Mouse (Mus musculus) hindbrain, postnatal 0 days (tissue): Measurements from ENCODE around the gene Sbno2. TPM values are rescaled to one million over a fixed set of nuclear protein-coding genes. Genes with fewer than 3 reads are reported as not detected.
A peak's percentile ranks its signal among the peaks of the same experiment; 100 is the strongest.

Source experiments
- ATAC-seq: fragments of 200-750 bp; cut with Nextera tagmentation; 2 replicates; pipeline ENCODE4 v1.8.0; 2017; ENCODE audit warnings: mild to moderate bottlenecking, moderate TSS enrichment, moderate library complexity
- DNase-seq: peaks from one replicate; pipeline ENCODE4 v3.0.0-alpha.2; 2015; ENCODE audit warnings: low spot score
- H3K27ac ChIP-seq: fragments of 300-500 bp; sonication (generic); 2 replicates; pipeline ENCODE4 v1.5.1; 2014; ENCODE audit warnings: mild to moderate bottlenecking
- H3K27me3 ChIP-seq: fragments of 300-500 bp; sonication (generic); 2 replicates; pipeline ENCODE4 v1.6.1; 2014; ENCODE audit warnings: low read length, mixed read lengths; ENCODE audit not compliant: insufficient read depth
- H3K36me3 ChIP-seq: fragments of 300-500 bp; sonication (generic); 2 replicates; pipeline ENCODE4 v1.6.1; 2014; ENCODE audit warnings: low read length, mixed read lengths; ENCODE audit not compliant: insufficient read depth
- H3K4me1 ChIP-seq: fragments of 300-500 bp; sonication (generic); 2 replicates; pipeline ENCODE4 v1.6.1; 2014; ENCODE audit warnings: antibody characterized with exemption, low read length, mixed read lengths; ENCODE audit not compliant: insufficient read depth
- H3K4me2 ChIP-seq: fragments of 300-500 bp; sonication (generic); 2 replicates; pipeline ENCODE4 v1.6.1; 2014; ENCODE audit warnings: low read depth, mild to moderate bottlenecking, low read length, moderate library complexity, mixed read lengths
- H3K4me3 ChIP-seq: fragments of 300-500 bp; sonication (generic); 2 replicates; pipeline ENCODE4 v1.5.1; 2014; ENCODE audit warnings: low read length
- H3K9ac ChIP-seq: fragments of 300-500 bp; sonication (generic); replicated peaks from 2 replicates; pipeline ENCODE4 v1.6.1; 2014; ENCODE audit warnings: mild to moderate bottlenecking, low read length, moderate library complexity, mixed read lengths
- H3K9me3 ChIP-seq: fragments of 300-500 bp; sonication (generic); 2 replicates; pipeline ENCODE4 v1.6.1; 2016; ENCODE audit warnings: low read length, mixed read lengths
- CTCF ChIP-seq: IDR thresholded peaks from 2 replicates; pipeline ENCODE4 v1.5.1; 2016; ENCODE audit warnings: antibody characterized with exemption, control low read depth, low read depth
- WGBS: fragments of 180-500 bp; shearing (Covaris S2); extraction: QIAGEN DNeasy Blood & Tissue Kit; methylation state at CpG from one replicate; pipeline ENCODE4 v1.1.7; 2014; 5-methylcytosine and 5-hydroxymethylcytosine counted together
- polyA plus RNA-seq: library from polyadenylated mRNA; unstranded; fragments of >200 nt; fragmentation: Nextera tagmentation; extraction: Ambion mirVana; gene quantifications from 2 replicates; pipeline ENCODE4 v1.2.1, GENCODE M21; 2015
- total RNA-seq: library from RNA; depleted of rRNA; stranded (reverse); fragments of >200 nt; gene quantifications from 2 replicates; pipeline ENCODE4 v1.2.3, GENCODE M21; 2014

Sbno2 gene
- total and polyA plus RNA-seq, 2 experiments from 2014 or later, result 6.9 to 23.7 TPM

DNA sequence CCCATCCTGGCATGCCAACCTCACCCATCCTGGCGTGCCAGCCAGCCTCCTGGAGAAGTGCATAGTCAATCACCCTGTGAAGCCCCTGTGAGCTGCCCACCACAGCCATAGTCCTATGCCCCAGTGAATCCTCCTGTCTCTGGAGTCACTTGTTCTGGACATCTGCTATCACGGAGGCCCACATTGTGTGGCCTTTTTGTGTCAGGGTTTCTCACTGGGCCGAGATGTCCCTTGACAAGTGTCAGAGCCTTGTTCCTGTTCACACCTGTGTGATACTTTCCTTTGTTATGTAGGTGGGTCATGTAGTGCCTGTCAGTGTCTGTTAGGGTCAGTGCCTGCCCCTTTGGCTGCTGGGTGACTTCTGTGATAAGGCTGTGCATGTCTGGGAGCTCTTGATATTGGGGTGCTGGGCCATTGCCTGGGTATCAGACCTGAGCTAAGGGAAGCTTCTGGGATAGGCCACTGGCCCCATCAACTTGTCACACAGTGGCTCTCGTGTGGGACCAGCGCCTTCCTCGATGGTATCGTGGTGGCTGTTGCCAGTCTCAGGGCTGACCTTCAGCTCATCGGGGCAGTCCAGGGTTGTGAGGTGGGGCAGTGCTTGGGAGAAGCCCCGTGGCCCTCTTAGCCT is 18.7 kb upstream of the Sbno2 start:
- DNase-seq (no peak), ATAC-seq (no peak)
- no peak overlapping the region for H3K27ac ChIP-seq
- no peaks in the 10 kb centered on the region for H3K9me3 ChIP-seq
- 89% methylated on average over 9 of the region's 9 CpGs for WGBS
- H3K36me3 ChIP-seq, result peaks cover 26% of the 10 kb centered on the region
- no peak overlapping the region for H3K4me2 ChIP-seq
- no peak overlapping the region for H3K4me3 ChIP-seq
- H3K4me1 ChIP-seq, result no peaks in the 10 kb centered on the region
- no peaks in the 10 kb centered on the region for H3K27me3 ChIP-seq
- H3K9ac ChIP-seq, result 0 out of 2 replicates have a peak overlapping the region, but pooled peaks have one; percentile 2
- TF ChIP-seq CTCF, result no peak

- no peaks in the 10 kb centered on the region for H3K27me3 ChIP-seq
- DNase-seq (no peak), ATAC-seq (no peak)
- peaks cover 21% of the 10 kb centered on the region for H3K4me1 ChIP-seq
- no peak overlapping the region for H3K4me2 ChIP-seq
- no peak overlapping the region for H3K9ac ChIP-seq
- peaks cover 6% of the 10 kb centered on the region for H3K36me3 ChIP-seq
- H3K9me3 ChIP-seq, result no peaks in the 10 kb centered on the region
- no peak for TF ChIP-seq CTCF
- H3K4me3 ChIP-seq, result no peak overlapping the region
- no peak overlapping the region for H3K27ac ChIP-seq
- 87% methylated on average over 2 of the region's 2 CpGs for WGBS
These were observed 16.3 kb upstream of the Sbno2 start for GRCm38 (mm10) chr10:80121639-80122038.

DNA sequence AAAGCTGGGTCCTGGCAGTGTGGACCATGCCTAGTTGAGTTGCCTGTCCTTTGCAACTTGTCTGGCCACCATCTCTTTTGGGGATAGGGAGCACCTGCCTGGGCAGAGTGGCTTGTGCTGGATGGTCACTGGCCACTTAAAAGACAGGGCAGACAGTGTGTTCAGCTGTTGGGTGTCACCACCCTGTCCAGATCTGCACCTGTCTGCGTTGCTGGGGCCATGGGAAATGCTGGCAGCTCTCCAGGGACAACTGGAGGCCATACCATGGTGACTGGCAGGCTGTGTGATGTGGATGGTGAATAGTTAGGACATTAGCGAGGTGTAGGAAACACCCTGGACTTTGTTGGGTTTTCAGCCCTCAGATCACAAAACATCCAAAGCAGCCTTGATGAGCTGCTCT is 14.8 kb upstream of the Sbno2 start:
- 59% methylated on average over 2 of the region's 2 CpGs for WGBS
- 0 out of 2 replicates have a peak overlapping the region, but pooled peaks have one; percentile 1 for H3K9ac ChIP-seq
- DNase-seq, result no peak

DNA sequence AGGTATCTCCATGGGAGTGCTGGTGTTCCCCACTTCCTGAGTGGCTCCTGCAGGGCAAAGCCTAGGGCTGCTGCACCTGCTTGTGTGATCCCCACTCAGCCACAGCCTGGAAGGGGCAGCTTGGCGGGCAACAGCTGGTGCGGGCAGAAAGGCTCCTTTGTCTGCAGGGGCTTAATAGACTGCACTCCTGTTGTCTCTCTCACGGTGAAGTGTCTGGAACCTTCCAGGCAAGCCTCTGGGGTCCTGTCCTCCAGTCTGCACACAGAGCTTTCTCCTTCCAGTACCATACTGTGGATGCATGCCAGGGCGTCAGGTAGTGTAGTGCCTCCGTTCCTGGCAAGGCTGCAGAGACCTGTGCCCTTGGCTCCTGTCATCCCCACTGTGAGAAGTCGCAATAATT is 13.2 kb upstream of the Sbno2 start:
- Histone ChIP-seq H3K4me1 (peaks cover 21% of the 10 kb centered on the region), H3K27ac (no peak overlapping the region), H3K4me3 (peak overlapping the region; percentile 63; the same call in 1 of the 2 replicates), H3K9me3 (no peaks in the 10 kb centered on the region), H3K4me2 (peak overlapping the region; percentile 90), H3K27me3 (no peaks in the 10 kb centered on the region), H3K9ac (peak overlapping the region; percentile 85; the same call in 1 of the 2 replicates), H3K36me3 (peaks cover 3% of the 10 kb centered on the region)
- TF ChIP-seq CTCF, result no peak
- DNase-seq, result peak; percentile 41
- WGBS, result 40% methylated on average over 6 of the region's 6 CpGs
- ATAC-seq, result no peak

More for the DNA sequence above, 14.8 kb upstream of the Sbno2 start:
- H3K4me1 ChIP-seq, result peaks cover 21% of the 10 kb centered on the region
- peaks cover 3% of the 10 kb centered on the region for H3K36me3 ChIP-seq
- TF ChIP-seq CTCF, result no peak
- no peak overlapping the region for H3K4me2 ChIP-seq
- ATAC-seq, result no peak
- H3K27ac ChIP-seq, result no peak overlapping the region
- no peak overlapping the region for H3K4me3 ChIP-seq
- H3K27me3 ChIP-seq, result no peaks in the 10 kb centered on the region
- H3K9me3 ChIP-seq, result no peaks in the 10 kb centered on the region

DNA sequence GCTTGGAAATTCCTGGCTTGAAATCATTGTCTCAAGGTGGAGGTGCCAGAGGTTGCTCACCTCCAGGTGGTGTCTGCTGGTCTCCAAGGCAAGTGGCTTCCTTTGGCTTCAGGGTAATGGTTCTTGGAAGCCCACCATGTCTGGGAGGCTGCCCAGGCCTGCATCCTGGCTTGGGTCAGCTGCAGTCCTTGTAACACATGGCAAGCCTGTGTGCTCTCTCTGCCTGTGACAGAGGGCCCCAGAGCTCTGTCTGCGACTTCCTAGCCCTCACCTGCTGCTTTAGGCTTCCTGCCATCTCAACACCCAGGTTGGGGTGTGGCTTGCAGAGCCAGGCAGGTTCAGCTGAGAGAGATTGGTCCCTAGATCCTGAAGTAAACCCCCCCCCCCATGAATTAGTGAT is 12.4 kb upstream of the Sbno2 start:
- 33% methylated on average over 1 of the region's 1 CpGs for WGBS
- H3K27ac ChIP-seq, result 0 out of 2 replicates have a peak overlapping the region, but pooled peaks have one; percentile 58

DNA sequence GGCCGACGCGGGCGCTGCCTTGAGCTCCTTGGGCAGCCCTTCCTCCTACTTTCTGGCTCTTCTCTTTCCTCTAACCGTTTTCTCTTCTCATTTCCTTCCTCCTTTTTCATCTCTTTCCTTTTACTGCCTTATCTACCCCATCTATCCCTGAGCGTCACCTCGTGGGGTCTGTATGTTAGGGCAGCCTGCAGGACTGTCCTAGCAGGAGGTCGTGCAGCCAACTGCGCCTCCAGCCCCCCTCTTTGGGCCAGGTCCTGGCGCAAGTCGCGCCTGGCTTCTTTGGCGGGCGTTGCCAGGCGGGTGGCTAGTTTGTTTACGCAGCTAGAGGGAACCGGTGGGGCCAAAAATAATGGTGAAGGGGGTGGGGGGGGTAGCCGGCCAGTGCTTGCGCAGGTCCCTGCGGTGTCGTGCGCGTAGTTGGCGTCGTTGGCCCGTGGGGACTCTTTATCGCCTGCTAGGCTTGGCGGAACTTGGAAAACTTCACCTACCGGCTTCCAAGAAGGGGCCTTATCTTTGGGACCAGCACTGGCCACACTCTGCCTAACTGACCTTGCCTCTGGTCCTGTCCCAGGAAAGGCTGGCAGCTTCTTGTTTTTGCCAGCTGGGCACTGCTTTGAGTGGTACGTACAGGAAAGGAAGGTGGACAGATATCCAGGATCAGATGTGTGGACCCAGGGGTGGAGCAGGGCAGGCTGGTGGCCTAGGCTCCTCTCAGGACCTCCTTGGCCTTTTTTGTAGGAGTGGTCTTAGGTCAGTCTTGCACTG is 11.7 kb upstream of the Sbno2 start:
- H3K4me1 ChIP-seq, result peaks cover 21% of the 10 kb centered on the region
- 3% methylated on average over 30 of the region's 30 CpGs for WGBS
- H3K4me2 ChIP-seq, result peak overlapping the region; percentile 90
- DNase-seq (peak; percentile 56), ATAC-seq (no peak)
- H3K4me3 ChIP-seq, result peak overlapping the region; percentile 63
- H3K9ac ChIP-seq, result peak overlapping the region; percentile 85
- peaks cover 3% of the 10 kb centered on the region for H3K36me3 ChIP-seq
- peak; percentile 35 for TF ChIP-seq CTCF
- no peaks in the 10 kb centered on the region for H3K27me3 ChIP-seq
- no peaks in the 10 kb centered on the region for H3K9me3 ChIP-seq
- peak overlapping the region; percentile 58 for H3K27ac ChIP-seq

More for the DNA sequence above, 12.4 kb upstream of the Sbno2 start:
- DNase-seq (no peak), ATAC-seq (no peak)
- no peaks in the 10 kb centered on the region for H3K9me3 ChIP-seq
- H3K4me1 ChIP-seq, result peaks cover 21% of the 10 kb centered on the region
- peak overlapping the region; percentile 63 for H3K4me3 ChIP-seq
- H3K4me2 ChIP-seq, result peak overlapping the region; percentile 90
- peaks cover 3% of the 10 kb centered on the region for H3K36me3 ChIP-seq
- H3K9ac ChIP-seq, result peak overlapping the region; percentile 85; the same call in 1 of the 2 replicates
- no peak for TF ChIP-seq CTCF
- no peaks in the 10 kb centered on the region for H3K27me3 ChIP-seq

GRCm38 (mm10) chr10:80116563-80116926 is 11.2 kb upstream of the Sbno2 start:
- ATAC-seq, result no peak
- TF ChIP-seq CTCF, result no peak
- H3K27ac ChIP-seq, result peak overlapping the region; percentile 58
- peak overlapping the region; percentile 90 for H3K4me2 ChIP-seq
- H3K27me3 ChIP-seq, result no peaks in the 10 kb centered on the region
- peaks cover 21% of the 10 kb centered on the region for H3K4me1 ChIP-seq
- WGBS, result under 1% methylated on average over 27 of the region's 27 CpGs
- H3K9ac ChIP-seq, result peak overlapping the region; percentile 85
- H3K4me3 ChIP-seq, result peak overlapping the region; percentile 63
- no peak for DNase-seq
- H3K36me3 ChIP-seq, result peaks cover under 1% of the 10 kb centered on the region
- no peaks in the 10 kb centered on the region for H3K9me3 ChIP-seq
